Mouse (Mus musculus) adipocyte (in vitro differentiated cells): ENCODE measurements around the gene Gm12800.
"Not testable (repeated sequence)": the region's sequence is repeated elsewhere in the genome, so short reads cannot be mapped to it uniquely, and the experiment has no call there.

ENCODE experiments used
- DNase-seq: peaks from one replicate; pipeline ENCODE4 v3.0.0-alpha.2; 2016; ENCODE audit warnings: low spot score

The Gm12800 gene

GRCm38 (mm10) chr4:101908821-101909220, at the start of gene Gm12800:
Gene Gm12800 (plus strand): TSS chr4:101909121.
- not testable (repeated sequence) for DNase-seq

GRCm38 (mm10) chr4:101860873-101861272, 48.0 kb upstream of the Gm12800 start:
- no peak for DNase-seq

- no peak for DNase-seq
These were observed 46.6 kb upstream of the Gm12800 start for GRCm38 (mm10) chr4:101862289-101862688.

- not testable (repeated sequence) for DNase-seq
These were observed 36.9 kb upstream of the Gm12800 start for GRCm38 (mm10) chr4:101872031-101872430.

- not testable (repeated sequence) for DNase-seq
These were observed 33.2 kb upstream of the Gm12800 start for GRCm38 (mm10) chr4:101875687-101876086.

- no peak for DNase-seq
These were observed 25.3 kb upstream of the Gm12800 start for GRCm38 (mm10) chr4:101883641-101884040.

- no peak for DNase-seq
These were observed 19.5 kb upstream of the Gm12800 start for GRCm38 (mm10) chr4:101889377-101889776.

GRCm38 (mm10) chr4:101893656-101894420, 15.1 kb upstream of the Gm12800 start, which contains the start of gene C130073F10Rik:
Gene C130073F10Rik (minus strand): TSS chr4:101893789.
- DNase-seq: no peak

- not testable (repeated sequence) for DNase-seq
These were observed 31.2 kb downstream of the Gm12800 start, which contains the start of gene Gm12794 for GRCm38 (mm10) chr4:101940107-101940506. Gene Gm12794 (plus strand): TSS chr4:101940407.
